Mouse (Mus musculus) intestine, postnatal 0 days (tissue): ENCODE data around the gene Clstn2. TPM values are rescaled to one million over a fixed set of nuclear protein-coding genes. Genes with fewer than 3 reads are reported as not detected.

Experiments
- ATAC-seq: fragments of 200-750 bp; cut with Nextera tagmentation; 2 replicates; pipeline ENCODE4 v1.8.0; 2017; ENCODE audit warnings: mild to moderate bottlenecking, moderate TSS enrichment, moderate library complexity
- H3K27ac ChIP-seq: fragments of 300-500 bp; sonication (generic); 2 replicates; pipeline ENCODE4 v1.5.1; 2014; ENCODE audit warnings: mild to moderate bottlenecking, low read depth, low read length, moderate library complexity
- H3K27me3 ChIP-seq: fragments of 300-500 bp; sonication (generic); replicated peaks from 2 replicates; pipeline ENCODE4 v1.6.1; 2014; ENCODE audit warnings: low read length, mixed read lengths; ENCODE audit not compliant: control insufficient read depth, insufficient read depth
- H3K36me3 ChIP-seq: fragments of 300-500 bp; sonication (generic); 2 replicates; pipeline ENCODE4 v1.6.1; 2014; ENCODE audit warnings: mild to moderate bottlenecking, moderate library complexity; ENCODE audit not compliant: control insufficient read depth, insufficient read depth
- H3K4me1 ChIP-seq: fragments of 300-500 bp; sonication (generic); replicated peaks from 2 replicates; pipeline ENCODE4 v1.6.1; 2014; ENCODE audit warnings: antibody characterized with exemption, low read length, mixed read lengths; ENCODE audit not compliant: control insufficient read depth, insufficient read depth
- H3K4me2 ChIP-seq: fragments of 300-500 bp; sonication (generic); replicated peaks from 2 replicates; pipeline ENCODE4 v1.6.1; 2014; ENCODE audit warnings: low read depth, mild to moderate bottlenecking, moderate library complexity
- H3K4me3 ChIP-seq: fragments of 300-500 bp; sonication (generic); 2 replicates; pipeline ENCODE4 v1.5.1; 2014; ENCODE audit warnings: low read depth, low read length
- H3K9ac ChIP-seq: fragments of 300-500 bp; sonication (generic); 2 replicates; pipeline ENCODE4 v1.6.1; 2014; ENCODE audit warnings: mild to moderate bottlenecking, low read depth, low read length
- H3K9me3 ChIP-seq: fragments of 300-500 bp; sonication (generic); 2 replicates; pipeline ENCODE4 v1.6.1; 2016; ENCODE audit warnings: mixed run types; ENCODE audit not compliant: control insufficient read depth
- CTCF ChIP-seq: sonication (generic); IDR thresholded peaks from 2 replicates; pipeline ENCODE4 v1.5.1; 2016; ENCODE audit warnings: low read depth, mild to moderate bottlenecking, control low read depth, antibody characterized with exemption, moderate library complexity
- WGBS: fragments of 180-500 bp; shearing (Covaris S2); extraction: QIAGEN DNeasy Blood & Tissue Kit; methylation state at CpG from one replicate; pipeline ENCODE4 v1.1.7; 2014; 5-methylcytosine and 5-hydroxymethylcytosine counted together
- polyA plus RNA-seq: library from polyadenylated mRNA; unstranded; fragments of >200 nt; fragmentation: Nextera tagmentation; extraction: Ambion mirVana; gene quantifications from 2 replicates; pipeline ENCODE4 v1.2.1, GENCODE M21; 2015

Clstn2 gene
- polyA plus RNA-seq, 1 experiment from 2014 or later: 0.26 TPM

- WGBS: 91% methylated on average over 8 of the region's 8 CpGs
- TF ChIP-seq CTCF: no peak
- Histone ChIP-seq H3K9me3 (no peaks in the 10 kb centered on the region), H3K9ac (no peak overlapping the region), H3K4me3 (no peak overlapping the region), H3K4me2 (no peak overlapping the region), H3K27ac (no peak overlapping the region), H3K4me1 (no peaks in the 10 kb centered on the region), H3K36me3 (no peaks in the 10 kb centered on the region), H3K27me3 (no peaks in the 10 kb centered on the region)
- ATAC-seq: no peak
These were observed 362.3 kb downstream of the Clstn2 start for GRCm38 (mm10) chr9:97670666-97671065.

DNA sequence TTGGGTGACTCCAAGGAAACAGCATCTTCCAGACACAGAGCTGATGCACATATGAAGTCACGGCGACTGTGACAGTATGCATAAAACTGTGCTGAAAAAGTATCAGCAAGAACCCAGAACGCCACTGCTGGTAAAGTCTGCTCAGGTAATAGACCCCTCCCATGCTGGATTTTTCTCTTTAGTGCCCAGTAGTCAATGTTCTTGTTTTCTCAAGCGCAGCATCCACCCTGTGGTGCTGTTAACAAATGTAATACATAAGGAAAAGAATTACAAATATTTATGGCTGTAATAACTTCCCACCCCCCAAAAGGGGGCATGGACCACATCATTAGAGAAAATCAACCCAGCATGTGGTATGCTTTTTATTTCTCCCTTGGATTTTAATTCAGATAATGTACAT lies 372.0 kb downstream of the Clstn2 start:
- WGBS: 80% methylated on average over 4 of the region's 4 CpGs

DNA sequence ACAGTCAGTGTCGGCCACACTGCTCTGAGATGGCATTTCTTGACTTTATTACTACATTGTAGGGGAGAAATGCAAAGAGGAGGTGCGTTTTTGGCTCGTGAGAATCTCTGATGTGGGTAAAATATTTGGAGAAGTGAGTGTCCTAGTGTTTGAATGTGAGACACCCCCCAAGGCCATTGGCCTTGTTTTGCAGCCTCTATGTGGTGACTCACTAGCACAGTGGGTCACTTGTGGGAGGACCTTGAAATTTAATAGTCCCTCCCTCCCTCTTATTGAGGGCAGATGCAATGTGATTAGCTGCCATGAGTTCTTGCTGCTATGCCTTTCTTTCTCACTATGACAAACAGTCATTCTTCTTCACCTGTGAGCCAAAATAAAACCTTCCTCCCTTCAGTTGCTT lies 374.2 kb downstream of the Clstn2 start:
- WGBS: 65% methylated on average over 3 of the region's 3 CpGs
- H3K4me3 ChIP-seq: no peak overlapping the region
- no peaks in the 10 kb centered on the region for H3K27me3 ChIP-seq
- H3K4me2 ChIP-seq: no peak overlapping the region
- no peaks in the 10 kb centered on the region for H3K4me1 ChIP-seq
- H3K36me3 ChIP-seq: no peaks in the 10 kb centered on the region
- H3K9me3 ChIP-seq: no peaks in the 10 kb centered on the region
- no peak overlapping the region for H3K27ac ChIP-seq
- ATAC-seq: no peak
- H3K9ac ChIP-seq: no peak overlapping the region
- no peak for TF ChIP-seq CTCF

More for the DNA sequence above, 372.0 kb downstream of the Clstn2 start:
- TF ChIP-seq CTCF: no peak
- Histone ChIP-seq H3K4me3 (no peak overlapping the region), H3K9me3 (no peaks in the 10 kb centered on the region), H3K36me3 (no peaks in the 10 kb centered on the region), H3K4me1 (no peaks in the 10 kb centered on the region), H3K27me3 (no peaks in the 10 kb centered on the region), H3K27ac (no peak overlapping the region), H3K9ac (no peak overlapping the region), H3K4me2 (no peak overlapping the region)
- ATAC-seq: no peak

- no peak for ATAC-seq
- no peaks in the 10 kb centered on the region for H3K27me3 ChIP-seq
These were observed 384.6 kb downstream of the Clstn2 start for GRCm38 (mm10) chr9:97648409-97648808.

DNA sequence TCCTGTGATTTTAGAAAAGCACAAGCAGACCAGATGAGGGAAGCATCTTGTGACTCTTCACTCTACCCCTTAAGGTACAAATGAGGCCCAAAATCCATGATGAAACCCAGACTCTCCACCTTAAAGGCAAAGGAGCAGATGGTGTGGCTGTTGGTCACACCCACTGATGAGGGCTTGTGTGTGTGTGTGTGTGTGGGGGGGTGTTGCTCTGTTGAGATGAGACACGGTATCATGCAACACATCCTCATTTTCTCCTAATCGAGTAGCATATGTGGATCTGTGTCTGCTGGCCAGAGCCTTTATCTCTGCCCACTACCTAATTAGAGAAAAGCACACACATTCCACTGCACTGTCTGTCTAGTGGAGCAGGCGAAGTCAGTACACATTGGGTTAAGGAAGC lies 387.2 kb downstream of the Clstn2 start:
- Histone ChIP-seq H3K9ac (no peak overlapping the region), H3K4me3 (no peak overlapping the region), H3K9me3 (no peaks in the 10 kb centered on the region), H3K36me3 (no peaks in the 10 kb centered on the region), H3K4me1 (no peaks in the 10 kb centered on the region), H3K4me2 (no peak overlapping the region), H3K27me3 (no peaks in the 10 kb centered on the region), H3K27ac (no peak overlapping the region)
- TF ChIP-seq CTCF: no peak
- WGBS: 78% methylated on average over 3 of the region's 3 CpGs
- no peak for ATAC-seq

More at GRCm38 (mm10) chr9:97648409-97648808, 384.6 kb downstream of the Clstn2 start:
- no peak overlapping the region for H3K27ac ChIP-seq
- no peaks in the 10 kb centered on the region for H3K9me3 ChIP-seq
- no peaks in the 10 kb centered on the region for H3K4me1 ChIP-seq
- no peak for TF ChIP-seq CTCF
- no peak overlapping the region for H3K4me3 ChIP-seq
- H3K4me2 ChIP-seq: no peak overlapping the region
- no peak overlapping the region for H3K9ac ChIP-seq
- WGBS: 85% methylated on average over 3 of the region's 3 CpGs
- H3K36me3 ChIP-seq: no peaks in the 10 kb centered on the region

GRCm38 (mm10) chr9:97642396-97642795 lies 390.6 kb downstream of the Clstn2 start:
- Histone ChIP-seq H3K27me3 (no peaks in the 10 kb centered on the region), H3K36me3 (no peaks in the 10 kb centered on the region), H3K27ac (no peak overlapping the region), H3K4me1 (no peaks in the 10 kb centered on the region), H3K9me3 (no peaks in the 10 kb centered on the region), H3K4me2 (no peak overlapping the region), H3K9ac (no peak overlapping the region), H3K4me3 (no peak overlapping the region)
- WGBS: 41% methylated on average over 7 of the region's 7 CpGs
- no peak for TF ChIP-seq CTCF
- ATAC-seq: no peak

GRCm38 (mm10) chr9:97639967-97640549 lies 392.9 kb downstream of the Clstn2 start:
- no peak for TF ChIP-seq CTCF
- H3K36me3 ChIP-seq: no peaks in the 10 kb centered on the region
- 77% methylated on average over 6 of the region's 6 CpGs for WGBS

More at GRCm38 (mm10) chr9:97639967-97640549, 392.9 kb downstream of the Clstn2 start:
- no peaks in the 10 kb centered on the region for H3K9me3 ChIP-seq
- peak; percentile 71 for ATAC-seq
- no peak overlapping the region for H3K4me3 ChIP-seq
- H3K27me3 ChIP-seq: no peaks in the 10 kb centered on the region
- H3K9ac ChIP-seq: no peak overlapping the region
- H3K27ac ChIP-seq: no peak overlapping the region
- H3K4me1 ChIP-seq: no peaks in the 10 kb centered on the region
- H3K4me2 ChIP-seq: no peak overlapping the region
